ENCODE assay signal across 26 mouse cellular contexts in the genomic region with DNA sequence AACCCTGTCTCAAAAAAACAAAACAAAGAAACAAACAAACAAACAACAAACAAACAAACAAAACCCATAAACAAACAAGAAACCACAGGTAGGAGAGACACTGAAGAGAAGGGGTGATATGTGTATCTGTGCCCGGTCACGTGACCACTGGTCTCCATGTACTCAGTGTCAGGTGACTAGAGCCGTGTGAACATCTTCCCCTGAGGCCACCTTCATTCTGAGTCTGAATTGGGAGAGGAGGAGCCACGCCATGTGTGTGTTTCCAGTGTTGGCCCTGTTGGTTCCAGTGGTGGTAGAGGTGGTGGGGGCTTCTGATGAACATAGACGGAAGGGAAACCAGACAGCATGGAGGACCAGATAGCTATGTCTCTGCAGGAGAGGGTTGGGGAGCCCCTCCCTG.
A peak's percentile ranks its signal among the peaks of the same experiment; 100 is the strongest.
DNase-seq lines count a peak whose midpoint lies in the region; ATAC-seq and TF ChIP-seq lines count a peak whose summit lies in the region.
"Had no signal": no experiment of that assay in that cellular context is flagged by ENCODE, and none has a peak within 500 bp of the region (broad histone marks: within the 10 kb centered on the region; RNA-seq: fewer than 3 reads in every experiment).

No protein-coding gene starts in this region.

- no peak for TF ChIP-seq CTCF in midbrain, postnatal 0 days (IDR thresholded peaks at IDR 0.05)

- intact Hi-C loops in left cerebral cortex, postnatal 25 days (cut with DNase I): no loop called here

- no peak overlapping the region for H3K9ac ChIP-seq in midbrain, embryonic 11.5 days (ENCODE audit: low read length)
- no peak overlapping the region for H3K9ac ChIP-seq in midbrain, postnatal 0 days (replicated peaks; ENCODE audit: low read length, poor library complexity, severe bottlenecking)
- H3K9ac ChIP-seq in ES-E14 (ENCODE audit: insufficient read depth, low read depth, low read length, poor library complexity, severe bottlenecking): no peak overlapping the region

- 95% methylated on average over 5 of the region's 5 CpGs for WGBS in midbrain, embryonic 11.5 days
- 93% methylated on average over 5 of the region's 5 CpGs for WGBS in midbrain, postnatal 0 days

- no peak overlapping the region for H3K27ac ChIP-seq in midbrain, embryonic 11.5 days (ENCODE audit: low read depth, low read length)
- H3K27ac ChIP-seq in midbrain, postnatal 0 days (ENCODE audit: low read depth, low read length): no peak overlapping the region
- no peak overlapping the region for H3K27ac ChIP-seq in ES-E14 (ENCODE audit: insufficient read depth, low read depth, low read length, poor library complexity, severe bottlenecking)

- peaks cover 3% of the 10 kb centered on the region; the same call in 1 of the 2 replicates for H3K9me3 ChIP-seq in midbrain, embryonic 11.5 days (ENCODE audit: control insufficient read depth, low read length)
- no peaks in the 10 kb centered on the region for H3K9me3 ChIP-seq in midbrain, postnatal 0 days (ENCODE audit: low read length)
- no peaks in the 10 kb centered on the region for H3K9me3 ChIP-seq in ES-E14 (ENCODE audit: control insufficient read depth, insufficient read depth, low read depth, low read length)

- H3K27me3 ChIP-seq in midbrain, embryonic 11.5 days (ENCODE audit: control insufficient read depth, insufficient read depth, low read length): no peaks in the 10 kb centered on the region
- no peaks in the 10 kb centered on the region for H3K27me3 ChIP-seq in midbrain, postnatal 0 days (ENCODE audit: insufficient read depth, low read length)
- H3K27me3 ChIP-seq: CH12.LX, Patski had no signal

- no peak overlapping the region for H3K4me3 ChIP-seq in midbrain, embryonic 11.5 days (ENCODE audit: low read depth, low read length)
- no peak overlapping the region for H3K4me3 ChIP-seq in midbrain, postnatal 0 days (ENCODE audit: low read depth, low read length)
- H3K4me3 ChIP-seq in ES-E14 (ENCODE audit: insufficient read depth in 1 of 2, low read depth in 1 of 2, low read length in 2 of 2, poor library complexity in 1 of 2, severe bottlenecking in 1 of 2): no peak overlapping the region

- no peaks in the 10 kb centered on the region for H3K36me3 ChIP-seq in midbrain, embryonic 11.5 days (ENCODE audit: control insufficient read depth, insufficient read depth, low read length)
- no peaks in the 10 kb centered on the region for H3K36me3 ChIP-seq in midbrain, postnatal 0 days (ENCODE audit: insufficient read depth, low read length)
- H3K36me3 ChIP-seq in ES-E14 (ENCODE audit: control insufficient read depth, insufficient read depth, low read length, poor library complexity, severe bottlenecking): no peaks in the 10 kb centered on the region
- H3K36me3 ChIP-seq: G1E had no signal

- in situ Hi-C loops in ES-E14 (cut with MboI; ENCODE audit: low sequenced_read_pairs in 2 of 2, unreplicated experiment in 2 of 2): no loop called here

- H3K4me2 ChIP-seq in midbrain, embryonic 11.5 days: no peak overlapping the region
- no peak overlapping the region for H3K4me2 ChIP-seq in midbrain, postnatal 0 days (ENCODE audit: low read depth, low read length, poor library complexity, severe bottlenecking)

- ATAC-seq in midbrain, embryonic 11.5 days (ENCODE audit: low FRiP score): no peak
- ATAC-seq in midbrain, postnatal 0 days (ENCODE audit: low FRiP score): no peak
- ATAC-seq: activated CD4-positive, CD25-positive, alpha-beta regulatory T cell, adult 4 months; CD4-positive, CD25-positive, alpha-beta regulatory T cell, adult 4 months; Patski had no signal

- peak; percentile 19 for DNase-seq in midbrain, embryonic 11.5 days (ENCODE audit: low spot score, missing footprints)
- DNase-seq in midbrain, postnatal 0 days (ENCODE audit: low spot score): no peak
- DNase-seq in ES-E14 (ENCODE audit: low read depth, low spot score): peak; percentile 20
- peak; percentile 71 for DNase-seq in R1 (ENCODE audit: low read depth, low spot score)
- peak; percentile 74 for DNase-seq in ZHBTc4 (ENCODE audit: low read depth, low spot score)
- no peak for DNase-seq in Muller cell, postnatal 12 days (ENCODE audit: inconsistent ontology term)
- DNase-seq in left cerebral cortex, postnatal 25 days (ENCODE audit: low spot score in 2 of 2): no peak
- no peak for DNase-seq in thymus, adult 18-20 months
- DNase-seq: adrenal gland, adult 2 months; adrenal gland, adult 8-10 months; adrenal gland, postnatal 10 days; adrenal gland, postnatal 14 days; adrenal gland, postnatal 25 days; adrenal gland, postnatal 36 days; B cell, adult 2 months; cerebellum, adult 11 months; cerebellum, adult 11-12 months; cerebellum, adult 18-20 months; cerebellum, adult 2 months; cerebellum, adult 8-10 months; cerebellum, adult 9-10 months had no signal

- H3K4me1 ChIP-seq in midbrain, embryonic 11.5 days (ENCODE audit: control insufficient read depth, insufficient read depth, low read length): peaks cover 2% of the 10 kb centered on the region; the same call in 1 of the 2 replicates
- no peaks in the 10 kb centered on the region for H3K4me1 ChIP-seq in midbrain, postnatal 0 days (ENCODE audit: insufficient read depth, low read length)
- H3K4me1 ChIP-seq in ES-E14 (ENCODE audit: control insufficient read depth in 2 of 2, insufficient read depth in 2 of 2, low read length in 2 of 2, poor library complexity in 1 of 2): no peaks in the 10 kb centered on the region; a peak in 1 of 4 replicates

TF ChIP-seq in ES-E14, 5 proteins besides CTCF, POLR2A, EP300 and RAD21:
- TF ChIP-seq CHD2 (IDR thresholded peaks at IDR 0.05; ENCODE audit: low read depth, low read length) (no peak), ZNF384 (IDR thresholded peaks at IDR 0.05; ENCODE audit: low read depth, low read length) (no peak), HCFC1 (IDR thresholded peaks at IDR 0.05; ENCODE audit: borderline replicate concordance, insufficient read depth, low read length) (no peak), ZC3H11A (IDR thresholded peaks at IDR 0.05; ENCODE audit: borderline replicate concordance, low read depth, low read length) (no peak), MAFK (IDR thresholded peaks at IDR 0.05; ENCODE audit: insufficient read depth, low read depth, low read length) (no peak)
TF ChIP-seq in ES-E14: peak in this region for 0.

Comparison
In these comparisons a context has a peak if more than half of its experiments do, and no peak if none do; other contexts are left out.
1. DNase-seq: peak in midbrain, embryonic 11.5 days (single experiment), ES-E14 (single experiment), R1 (single experiment) and ZHBTc4 (single experiment); none in midbrain, postnatal 0 days (single experiment), Muller cell, postnatal 12 days (single experiment), left cerebral cortex, postnatal 25 days (0 of 2) and thymus, adult 18-20 months (0 of 2).